ENCODE assay signal across 22 mouse cellular contexts in the genomic region with DNA sequence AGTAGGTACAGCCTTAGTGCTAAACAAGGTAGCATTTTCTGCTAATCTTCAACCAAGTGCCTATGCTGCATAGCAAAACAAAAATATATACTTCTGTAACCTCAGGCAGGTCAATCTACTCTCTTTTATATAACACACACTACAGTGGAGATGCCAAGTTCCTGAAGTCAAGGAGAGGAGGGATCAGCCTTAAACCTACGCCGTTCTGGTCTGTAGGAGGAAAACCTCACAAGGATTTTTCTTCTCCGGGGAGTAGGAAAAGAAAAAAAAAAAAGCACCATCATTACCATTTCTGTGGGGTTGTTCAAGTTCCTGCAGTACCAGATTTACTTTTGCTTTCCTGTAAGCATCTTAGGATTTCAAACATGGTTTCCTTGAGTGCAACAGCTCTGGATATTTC.
DNase-seq lines count a peak whose midpoint lies in the region; ATAC-seq lines count a peak whose summit lies in the region.
"Had no signal": no experiment of that assay in that cellular context is flagged by ENCODE, and none has a peak within 500 bp of the region (broad histone marks: within the 10 kb centered on the region; RNA-seq: fewer than 3 reads in every experiment).

No protein-coding gene starts in this region.

- ATAC-seq in frontal cortex, adult (ENCODE audit: low TSS enrichment), result peak; percentile 89
- ATAC-seq: activated CD4-positive, CD25-positive, alpha-beta regulatory T cell, adult 4 months; CD4-positive, CD25-positive, alpha-beta regulatory T cell, adult 4 months; forebrain, embryonic 13.5 days; forebrain, embryonic 15.5 days; forebrain, postnatal 0 days; Patski had no signal

- DNase-seq in frontal cortex, postnatal 10 days (ENCODE audit: low spot score in 2 of 2), result no peak
- DNase-seq in right cerebral cortex, adult 18-20 months, result peak; percentile 32
- DNase-seq in right cerebral cortex, postnatal 36 days (ENCODE audit: low spot score in 2 of 2), result no peak
- peak; percentile 60 for DNase-seq in telencephalon, adult 2 months (ENCODE audit: low read depth, low spot score)
- DNase-seq in layer of hippocampus, postnatal 25 days (ENCODE audit: extremely low spot score in 1 of 2, low spot score in 1 of 2), result no peak
- DNase-seq: adrenal gland, adult 8-10 months; adrenal gland, postnatal 14 days; adrenal gland, postnatal 36 days; B cell, adult 2 months; cerebellum, adult 11 months; cerebellum, adult 18-20 months; cerebellum, adult 8-10 months; cerebellum, adult 9-11 months; cerebellum, postnatal 14 days; cerebellum, postnatal 36 days; forebrain, postnatal 0 days had no signal

Comparison
In these comparisons a context has a peak if more than half of its experiments do, and no peak if none do; other contexts are left out.
1. DNase-seq: peak in right cerebral cortex, adult 18-20 months (single experiment) and telencephalon, adult 2 months (single experiment); none in frontal cortex, postnatal 10 days (0 of 2), right cerebral cortex, postnatal 36 days (0 of 2) and layer of hippocampus, postnatal 25 days (0 of 2).